Mouse (Mus musculus): ENCODE data around the gene Vpreb1.

The Vpreb1 gene

GRCm38 (mm10) chr16:16870617-16871331, at the start of gene Vpreb1, which contains the start of gene Top3b:
Vpreb1 (minus strand) TSS chr16:16870843.
Top3b (plus strand) TSS chr16:16870736.
- DNase-seq (ENCODE audit: low read depth, low spot score), result peak; percentile 99

- DNase-seq (ENCODE audit: low read depth, low spot score), result peak; percentile 86
These were observed 47.9 kb upstream of the Vpreb1 start for GRCm38 (mm10) chr16:16918441-16919117.

GRCm38 (mm10) chr16:16913440-16913839, 42.8 kb upstream of the Vpreb1 start:
- peak; percentile 73 for DNase-seq (ENCODE audit: low read depth, low spot score)

- DNase-seq (ENCODE audit: low read depth, low spot score), result peak; percentile 93
These were observed 41.3 kb upstream of the Vpreb1 start for GRCm38 (mm10) chr16:16911641-16912597.

DNA sequence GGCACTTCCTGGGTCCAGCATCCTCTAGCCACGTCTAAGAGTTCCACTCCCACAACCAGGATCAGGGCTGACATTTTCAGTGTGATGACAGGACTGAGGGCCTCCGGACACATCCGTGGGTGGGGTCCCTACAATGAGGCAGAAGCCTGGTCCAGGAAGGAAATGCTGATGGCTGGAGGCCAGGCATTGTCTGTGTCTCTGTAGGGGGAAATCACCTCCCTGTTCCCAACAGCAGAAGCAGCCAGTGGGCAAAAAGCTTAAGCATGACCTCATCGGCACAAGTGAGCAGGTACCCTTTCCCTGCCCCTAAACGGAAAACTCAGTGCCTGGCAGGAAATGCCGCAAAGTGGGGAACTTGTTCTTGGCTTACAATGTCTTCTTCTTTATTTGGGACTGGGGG, 37.2 kb upstream of the Vpreb1 start:
- DNase-seq (ENCODE audit: low read depth, low spot score), result no peak

GRCm38 (mm10) chr16:16903188-16903587, 32.5 kb upstream of the Vpreb1 start:
- DNase-seq (ENCODE audit: low read depth, low spot score), result no peak

DNA sequence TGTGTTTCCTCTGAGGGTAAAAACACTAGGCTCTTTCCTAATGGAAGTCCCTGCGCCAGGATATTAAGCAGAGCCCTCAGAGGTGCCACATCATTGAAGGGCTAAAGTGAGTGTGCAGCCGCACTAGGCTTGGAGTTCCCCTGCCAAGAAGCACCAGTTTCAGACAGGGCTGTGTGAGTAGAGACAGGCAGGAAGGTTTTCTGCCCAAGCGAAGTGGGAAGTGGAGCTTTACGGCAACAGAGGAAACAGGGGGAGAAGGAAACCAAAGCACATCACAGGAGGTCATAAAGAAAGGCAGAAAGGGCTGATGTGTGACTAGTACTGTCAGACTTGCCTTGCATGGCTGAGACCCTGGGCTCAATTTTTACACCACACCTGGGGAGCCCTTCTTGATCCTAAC, 31.7 kb upstream of the Vpreb1 start:
- no peak for DNase-seq (ENCODE audit: low read depth, low spot score)

- DNase-seq (ENCODE audit: low read depth, low spot score), result no peak
These were observed 26.5 kb upstream of the Vpreb1 start for GRCm38 (mm10) chr16:16897056-16897584.

DNA sequence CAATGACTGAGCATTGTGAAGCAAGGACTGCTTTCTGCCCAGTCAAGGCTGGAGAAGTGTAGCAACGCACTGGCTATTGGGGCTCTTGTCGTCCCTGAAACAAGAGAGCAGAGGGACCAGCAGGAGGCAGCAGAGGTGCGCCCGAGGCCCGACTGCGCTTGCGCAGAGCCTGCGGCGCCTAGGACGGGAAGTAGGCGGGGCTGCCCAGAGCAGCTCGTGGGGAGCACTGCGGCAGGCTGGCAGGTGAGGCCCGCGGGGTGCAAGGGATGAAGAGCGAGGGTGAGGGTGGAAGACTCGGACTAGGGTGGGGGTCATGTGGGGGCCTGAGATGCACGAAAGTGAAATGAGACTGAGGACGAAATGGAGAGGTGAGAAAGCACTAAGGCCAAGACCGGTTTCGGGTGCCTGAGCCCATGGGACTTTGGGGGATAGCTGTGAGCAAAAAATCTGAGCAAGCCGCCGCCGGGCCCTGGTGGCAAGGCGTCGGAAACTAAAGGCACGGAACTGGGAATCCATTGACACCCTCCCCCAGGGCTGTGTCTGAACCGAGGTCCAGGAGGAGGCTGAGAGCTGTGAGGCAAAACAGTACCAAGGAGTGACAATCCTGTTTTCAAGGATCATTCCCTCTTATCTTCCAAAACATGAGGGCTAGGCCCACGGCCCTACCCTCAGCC, 25.9 kb upstream of the Vpreb1 start, which contains the start of gene Ppm1f:
Ppm1f (plus strand) TSS at position 88 of the 674 bp plus-strand sequence.
- DNase-seq (ENCODE audit: low read depth, low spot score), result peak; percentile 97

DNA sequence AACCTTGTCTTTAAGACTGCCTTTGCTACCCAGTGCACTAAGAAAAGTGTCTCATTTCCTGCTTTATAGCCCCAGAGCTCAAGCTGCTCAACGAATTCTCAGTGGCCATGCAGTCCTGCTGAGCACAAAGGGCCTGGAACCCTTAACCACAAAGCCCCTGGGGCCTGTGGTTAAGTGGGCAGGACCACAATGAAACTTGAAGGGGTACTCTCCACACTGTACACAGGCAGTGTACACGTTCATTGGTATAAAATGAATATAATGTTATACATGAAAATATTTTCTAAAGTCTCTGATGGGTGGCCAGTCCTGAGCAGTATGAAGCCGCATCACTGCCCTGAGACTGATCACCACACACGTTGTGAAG, 25.4 kb upstream of the Vpreb1 start:
- DNase-seq (ENCODE audit: low read depth, low spot score), result no peak

GRCm38 (mm10) chr16:16892366-16892765, 21.7 kb upstream of the Vpreb1 start:
- no peak for DNase-seq (ENCODE audit: low read depth, low spot score)

GRCm38 (mm10) chr16:16888341-16888740, 17.7 kb upstream of the Vpreb1 start:
- DNase-seq (ENCODE audit: low read depth, low spot score), result no peak

DNA sequence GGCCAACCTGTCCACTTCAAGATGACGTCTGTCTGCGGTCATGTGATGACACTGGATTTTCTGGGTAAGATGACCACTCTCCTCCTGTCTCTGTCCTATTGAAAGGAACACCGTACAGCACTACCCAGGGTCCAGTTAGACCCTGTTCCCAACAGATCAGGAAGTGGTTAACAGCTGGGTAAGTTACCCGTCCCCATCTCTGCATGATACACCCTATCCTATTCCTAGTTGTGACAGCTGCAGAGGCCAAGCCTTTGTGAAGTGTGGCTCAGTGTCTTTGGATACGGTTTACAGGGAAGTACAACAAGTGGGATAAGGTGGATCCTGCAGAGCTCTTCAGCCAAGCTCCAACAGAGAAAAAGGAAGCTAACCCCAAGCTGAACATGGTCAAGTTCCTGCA, 8.4 kb upstream of the Vpreb1 start:
- DNase-seq (ENCODE audit: low read depth, low spot score), result no peak

GRCm38 (mm10) chr16:16870241-16870616, 414 bp downstream of the Vpreb1 start:
- DNase-seq (ENCODE audit: low read depth, low spot score), result no peak

- DNase-seq (ENCODE audit: low read depth, low spot score), result no peak
These were observed 4.7 kb downstream of the Vpreb1 start for GRCm38 (mm10) chr16:16865696-16866561.

DNA sequence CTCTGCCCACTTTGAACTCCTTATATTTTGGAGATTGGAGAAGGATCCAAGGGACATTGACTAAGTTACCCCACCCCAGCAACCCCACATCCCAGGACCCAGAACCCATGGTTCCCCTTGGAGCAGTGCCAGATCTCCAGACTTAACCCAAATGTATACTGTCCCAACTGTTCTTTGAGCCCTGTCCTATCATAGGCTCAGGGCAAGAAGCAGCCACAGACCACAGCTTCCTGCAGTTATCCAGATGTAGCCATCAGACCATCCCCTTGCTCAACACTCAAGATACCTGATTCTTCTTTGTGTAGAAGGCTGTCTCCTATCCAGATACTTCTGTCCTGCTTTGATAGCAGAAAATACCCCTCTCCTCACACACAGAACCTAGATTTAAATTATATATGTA, 5.4 kb downstream of the Vpreb1 start:
- DNase-seq (ENCODE audit: low read depth, low spot score), result no peak

- DNase-seq (ENCODE audit: low read depth, low spot score), result no peak
These were observed 6.7 kb downstream of the Vpreb1 start, which contains the start of gene Igll1 for GRCm38 (mm10) chr16:16863978-16864377. Igll1 (minus strand) TSS chr16:16863985.

DNA sequence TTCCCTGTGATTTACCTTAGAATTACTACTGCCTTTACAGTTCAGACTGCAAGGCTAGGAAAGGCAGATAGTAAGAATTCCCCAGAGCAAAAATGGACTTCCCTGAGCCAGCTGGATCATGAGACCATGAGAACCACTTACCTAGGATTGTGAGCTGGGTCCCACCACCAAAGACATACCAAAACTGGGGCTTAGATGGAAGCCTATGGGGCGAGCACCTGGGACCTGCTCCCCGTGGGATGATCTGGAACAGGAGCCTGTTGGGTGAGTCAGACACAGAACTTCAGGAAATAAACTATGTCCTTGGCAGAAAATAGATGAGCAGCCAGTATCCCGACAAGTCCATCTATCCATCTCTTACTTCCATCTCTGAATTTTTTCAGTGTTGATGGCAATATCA, 8.4 kb downstream of the Vpreb1 start:
- no peak for DNase-seq (ENCODE audit: low read depth, low spot score)

DNA sequence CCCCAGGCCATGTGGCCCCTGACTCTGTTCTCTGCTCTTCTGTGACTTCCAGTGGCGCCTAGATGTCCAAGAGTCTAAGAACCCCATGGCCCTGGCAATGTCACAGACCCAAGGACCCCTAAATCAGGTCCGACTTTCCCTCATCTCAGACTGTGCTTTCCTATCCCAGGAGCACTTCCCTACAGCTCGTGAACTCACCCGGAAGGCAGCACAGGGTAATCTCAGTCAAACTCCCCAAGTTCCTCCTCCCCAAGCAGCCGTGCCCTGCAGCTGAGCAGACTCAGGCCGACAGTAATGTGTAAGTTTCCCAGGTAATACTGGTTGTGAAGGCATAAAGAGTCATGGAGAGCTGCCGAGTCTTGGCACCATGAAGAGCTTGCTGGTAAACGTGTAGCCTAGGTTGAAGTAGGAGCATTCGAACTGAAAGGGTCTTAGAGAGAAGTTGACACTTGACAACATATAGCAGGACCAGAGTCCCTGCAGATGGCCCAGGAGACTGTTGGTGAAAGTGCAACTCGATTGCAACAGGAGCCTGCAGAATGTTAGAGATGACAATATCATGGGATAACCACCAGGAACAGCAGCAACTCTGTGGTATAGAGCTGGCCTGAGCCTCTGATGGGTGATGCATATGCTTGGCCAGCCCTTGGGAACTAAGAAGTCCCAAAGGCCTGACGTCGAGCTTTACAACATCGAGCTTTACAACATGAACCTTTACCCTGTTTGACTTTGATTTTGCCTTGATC, 13.7 kb downstream of the Vpreb1 start:
- no peak for DNase-seq (ENCODE audit: low read depth, low spot score)

Measured in brain, adult 2 months (tissue).